Mouse (Mus musculus) intestine, embryonic 16.5 days (tissue): Measurements from ENCODE around the gene Ets1. TPM values are rescaled to one million over a fixed set of nuclear protein-coding genes. Genes with fewer than 3 reads are reported as not detected.

Source experiments
- ATAC-seq: fragments of 200-750 bp; cut with Nextera tagmentation; 2 replicates; pipeline ENCODE4 v1.8.0; 2017; ENCODE audit warnings: moderate TSS enrichment, moderate library complexity
- H3K27ac ChIP-seq: fragments of 300-500 bp; sonication (generic); 2 replicates; pipeline ENCODE4 v1.5.1; 2014; ENCODE audit warnings: mild to moderate bottlenecking, low read length
- H3K27me3 ChIP-seq: fragments of 300-500 bp; sonication (generic); replicated peaks from 2 replicates; pipeline ENCODE4 v1.6.1; 2014; ENCODE audit warnings: low read length, control low read depth, mixed read lengths; ENCODE audit not compliant: control insufficient read depth, insufficient read depth
- H3K36me3 ChIP-seq: fragments of 300-500 bp; sonication (generic); 2 replicates; pipeline ENCODE4 v1.6.1; 2014; ENCODE audit warnings: low read length, control low read depth; ENCODE audit not compliant: control insufficient read depth, insufficient read depth
- H3K4me1 ChIP-seq: fragments of 300-500 bp; sonication (generic); 2 replicates; pipeline ENCODE4 v1.6.1; 2014; ENCODE audit warnings: low read length, control low read depth, mixed read lengths; ENCODE audit not compliant: control insufficient read depth, insufficient read depth
- H3K4me2 ChIP-seq: fragments of 300-500 bp; sonication (generic); 2 replicates; pipeline ENCODE4 v1.6.1; 2014; ENCODE audit warnings: low read depth, low read length, control low read depth
- H3K4me3 ChIP-seq: fragments of 300-500 bp; sonication (generic); 2 replicates; pipeline ENCODE4 v1.5.1; 2014; ENCODE audit warnings: mild to moderate bottlenecking, low read length
- H3K9ac ChIP-seq: fragments of 300-500 bp; sonication (generic); 2 replicates; pipeline ENCODE4 v1.6.1; 2014; ENCODE audit warnings: low read depth, low read length
- H3K9me3 ChIP-seq: fragments of 300-500 bp; sonication (generic); 2 replicates; pipeline ENCODE4 v1.6.1; 2016; ENCODE audit warnings: low read length, control low read depth; ENCODE audit not compliant: control insufficient read depth
- WGBS: fragments of 180-500 bp; shearing (Covaris S2); extraction: QIAGEN DNeasy Blood & Tissue Kit; methylation state at CpG from one replicate; pipeline ENCODE4 v1.1.7; 2014; 5-methylcytosine and 5-hydroxymethylcytosine counted together
- polyA plus RNA-seq: library from polyadenylated mRNA; unstranded; fragments of >200 nt; fragmentation: Nextera tagmentation; extraction: Ambion mirVana; gene quantifications from 2 replicates; pipeline ENCODE4 v1.2.1, GENCODE M21; 2015

Ets1 gene
- polyA plus RNA-seq, 1 experiment from 2014 or later: 33.0 TPM

- no peak overlapping the region for H3K4me3 ChIP-seq
- no peaks in the 10 kb centered on the region for H3K27me3 ChIP-seq
- ATAC-seq: no peak
- H3K9ac ChIP-seq: no peak overlapping the region
- peaks cover 38% of the 10 kb centered on the region for H3K4me1 ChIP-seq
- H3K27ac ChIP-seq: no peak overlapping the region
- H3K36me3 ChIP-seq: no peaks in the 10 kb centered on the region
- WGBS: 34% methylated on average over 2 of the region's 2 CpGs
- no peak overlapping the region for H3K4me2 ChIP-seq
- no peaks in the 10 kb centered on the region for H3K9me3 ChIP-seq
Measured at GRCm38 (mm10) chr9:32669397-32669796, 33.4 kb downstream of the Ets1 start.

GRCm38 (mm10) chr9:32671970-32672859, 36.2 kb downstream of the Ets1 start:
- 0 out of 2 replicates have a peak, but pooled peaks cover 2% of the 10 kb centered on the region for H3K27me3 ChIP-seq
- H3K4me3 ChIP-seq: peak overlapping the region; percentile 30
- H3K36me3 ChIP-seq: no peaks in the 10 kb centered on the region
- peak; percentile 91 for ATAC-seq
- H3K27ac ChIP-seq: peak overlapping the region; percentile 83
- peak overlapping the region; percentile 55 for H3K4me2 ChIP-seq
- peaks cover 54% of the 10 kb centered on the region for H3K4me1 ChIP-seq
- WGBS: under 1% methylated on average over 35 of the region's 35 CpGs
- H3K9ac ChIP-seq: peak overlapping the region; percentile 53
- H3K9me3 ChIP-seq: no peaks in the 10 kb centered on the region

- no peaks in the 10 kb centered on the region for H3K9me3 ChIP-seq
- no peak for ATAC-seq
- no peak overlapping the region for H3K4me2 ChIP-seq
- H3K4me3 ChIP-seq: no peak overlapping the region
- H3K27ac ChIP-seq: no peak overlapping the region
- H3K36me3 ChIP-seq: no peaks in the 10 kb centered on the region
- H3K27me3 ChIP-seq: 0 out of 2 replicates have a peak, but pooled peaks cover 2% of the 10 kb centered on the region
- peaks cover 48% of the 10 kb centered on the region for H3K4me1 ChIP-seq
- H3K9ac ChIP-seq: no peak overlapping the region
- WGBS: 74% methylated on average over 3 of the region's 3 CpGs
Measured at GRCm38 (mm10) chr9:32673923-32674322, 37.9 kb downstream of the Ets1 start.

GRCm38 (mm10) chr9:32675671-32676409, 39.8 kb downstream of the Ets1 start:
- H3K27ac ChIP-seq: peak overlapping the region; percentile 34
- peak; percentile 72 for ATAC-seq
- H3K9me3 ChIP-seq: no peaks in the 10 kb centered on the region
- H3K27me3 ChIP-seq: 0 out of 2 replicates have a peak, but pooled peaks cover 2% of the 10 kb centered on the region
- no peak overlapping the region for H3K4me3 ChIP-seq
- no peak overlapping the region for H3K9ac ChIP-seq
- peaks cover 47% of the 10 kb centered on the region for H3K4me1 ChIP-seq
- no peaks in the 10 kb centered on the region for H3K36me3 ChIP-seq
- 4% methylated on average over 9 of the region's 9 CpGs for WGBS
- no peak overlapping the region for H3K4me2 ChIP-seq

GRCm38 (mm10) chr9:32676480-32676879, 40.5 kb downstream of the Ets1 start:
- no peaks in the 10 kb centered on the region for H3K36me3 ChIP-seq
- ATAC-seq: no peak
- H3K4me1 ChIP-seq: peaks cover 44% of the 10 kb centered on the region
- no peak overlapping the region for H3K4me3 ChIP-seq
- 12% methylated on average over 3 of the region's 3 CpGs for WGBS
- H3K27ac ChIP-seq: peak overlapping the region; percentile 34
- no peaks in the 10 kb centered on the region for H3K9me3 ChIP-seq
- H3K9ac ChIP-seq: no peak overlapping the region
- 0 out of 2 replicates have a peak overlapping the region, but pooled peaks have one; percentile 22 for H3K4me2 ChIP-seq
- 0 out of 2 replicates have a peak, but pooled peaks cover 2% of the 10 kb centered on the region for H3K27me3 ChIP-seq

GRCm38 (mm10) chr9:32677646-32678045, 41.6 kb downstream of the Ets1 start:
- 78% methylated on average over 6 of the region's 6 CpGs for WGBS

GRCm38 (mm10) chr9:32678120-32678757, 42.2 kb downstream of the Ets1 start:
- Histone ChIP-seq H3K36me3 (no peaks in the 10 kb centered on the region), H3K4me1 (peaks cover 29% of the 10 kb centered on the region), H3K9ac (no peak overlapping the region), H3K9me3 (no peaks in the 10 kb centered on the region), H3K27ac (peak overlapping the region; percentile 26; the same call in 1 of the 2 replicates), H3K4me2 (0 out of 2 replicates have a peak overlapping the region, but pooled peaks have one; percentile 3), H3K27me3 (0 out of 2 replicates have a peak, but pooled peaks cover 2% of the 10 kb centered on the region), H3K4me3 (no peak overlapping the region)
- ATAC-seq: peak; percentile 51
- 43% methylated on average over 4 of the region's 4 CpGs for WGBS

More at GRCm38 (mm10) chr9:32677646-32678045, 41.6 kb downstream of the Ets1 start:
- Histone ChIP-seq H3K4me3 (no peak overlapping the region), H3K4me1 (peaks cover 35% of the 10 kb centered on the region), H3K27me3 (0 out of 2 replicates have a peak, but pooled peaks cover 2% of the 10 kb centered on the region), H3K27ac (peak overlapping the region; percentile 26; the same call in 1 of the 2 replicates), H3K36me3 (no peaks in the 10 kb centered on the region), H3K4me2 (no peak overlapping the region), H3K9me3 (no peaks in the 10 kb centered on the region), H3K9ac (no peak overlapping the region)
- ATAC-seq: no peak

GRCm38 (mm10) chr9:32679531-32679930, 43.5 kb downstream of the Ets1 start:
- no peak overlapping the region for H3K4me2 ChIP-seq
- 71% methylated on average over 6 of the region's 6 CpGs for WGBS
- no peak overlapping the region for H3K27ac ChIP-seq
- no peak for ATAC-seq
- H3K4me3 ChIP-seq: no peak overlapping the region
- no peaks in the 10 kb centered on the region for H3K36me3 ChIP-seq
- no peaks in the 10 kb centered on the region for H3K9me3 ChIP-seq
- H3K9ac ChIP-seq: no peak overlapping the region
- peaks cover 23% of the 10 kb centered on the region for H3K4me1 ChIP-seq
- H3K27me3 ChIP-seq: 0 out of 2 replicates have a peak, but pooled peaks cover 2% of the 10 kb centered on the region

- Histone ChIP-seq H3K4me2 (no peak overlapping the region), H3K9me3 (no peaks in the 10 kb centered on the region), H3K27ac (no peak overlapping the region), H3K27me3 (no peaks in the 10 kb centered on the region), H3K4me1 (peaks cover 17% of the 10 kb centered on the region), H3K4me3 (no peak overlapping the region), H3K36me3 (no peaks in the 10 kb centered on the region), H3K9ac (no peak overlapping the region)
- 75% methylated on average over 2 of the region's 2 CpGs for WGBS
- no peak for ATAC-seq
Measured at GRCm38 (mm10) chr9:32680201-32680600, 44.2 kb downstream of the Ets1 start.
